Mouse (Mus musculus) hindbrain, embryonic 11.5 days (tissue): ENCODE measurements around the gene AU021092. TPM values are rescaled to one million over a fixed set of nuclear protein-coding genes. Genes with fewer than 3 reads are reported as not detected.
"Not testable (repeated sequence)": the region's sequence is repeated elsewhere in the genome, so short reads cannot be mapped to it uniquely, and the experiment has no call there.

Source experiments
- ATAC-seq: fragments of 200-750 bp; cut with Nextera tagmentation; 2 replicates; pipeline ENCODE4 v1.8.0; 2017; ENCODE audit warnings: mild to moderate bottlenecking, moderate TSS enrichment, moderate library complexity; ENCODE audit not compliant: low FRiP score
- DNase-seq: peaks from one replicate; pipeline ENCODE4 v3.0.0-alpha.2; 2015; ENCODE audit warnings: low spot score
- H3K27ac ChIP-seq: fragments of 300-500 bp; sonication (generic); 2 replicates; pipeline ENCODE4 v1.5.1; 2014; ENCODE audit warnings: mild to moderate bottlenecking, low read depth, low read length
- H3K27me3 ChIP-seq: fragments of 300-500 bp; sonication (generic); 2 replicates; pipeline ENCODE4 v1.6.1; 2014; ENCODE audit warnings: mild to moderate bottlenecking, low read length, moderate library complexity, mixed read lengths; ENCODE audit not compliant: control insufficient read depth, insufficient read depth
- H3K36me3 ChIP-seq: fragments of 300-500 bp; sonication (generic); 2 replicates; pipeline ENCODE4 v1.6.1; 2014; ENCODE audit warnings: mild to moderate bottlenecking, low read length, moderate library complexity, mixed read lengths; ENCODE audit not compliant: control insufficient read depth, insufficient read depth
- H3K4me1 ChIP-seq: fragments of 300-500 bp; sonication (generic); replicated peaks from 2 replicates; pipeline ENCODE4 v1.6.1; 2014; ENCODE audit warnings: low read length, mixed read lengths; ENCODE audit not compliant: control insufficient read depth, insufficient read depth
- H3K4me2 ChIP-seq: fragments of 300-500 bp; sonication (generic); replicated peaks from 2 replicates; pipeline ENCODE4 v1.6.1; 2014; ENCODE audit warnings: mild to moderate bottlenecking, low read depth, low read length
- H3K4me3 ChIP-seq: fragments of 300-500 bp; sonication (generic); 2 replicates; pipeline ENCODE4 v1.5.1; 2014; ENCODE audit warnings: low read depth, low read length
- H3K9ac ChIP-seq: fragments of 300-500 bp; sonication (generic); 2 replicates; pipeline ENCODE4 v1.6.1; 2014; ENCODE audit warnings: low read depth, low read length
- H3K9me3 ChIP-seq: fragments of 300-500 bp; sonication (generic); 2 replicates; pipeline ENCODE4 v1.6.1; 2016; ENCODE audit warnings: low read length; ENCODE audit not compliant: control insufficient read depth
- WGBS: fragments of 180-500 bp; shearing (Covaris S2); extraction: QIAGEN DNeasy Blood & Tissue Kit; methylation state at CpG from one replicate; pipeline ENCODE4 v1.1.7; 2014; 5-methylcytosine and 5-hydroxymethylcytosine counted together
- polyA plus RNA-seq: library from polyadenylated mRNA; unstranded; fragments of >200 nt; fragmentation: Nextera tagmentation; extraction: Ambion mirVana; gene quantifications from 2 replicates; pipeline ENCODE4 v1.2.1, GENCODE M21; 2014

Gene AU021092
- polyA plus RNA-seq, 1 experiment from 2014 or later, result 5.3 TPM

- H3K9me3 ChIP-seq, result no peaks in the 10 kb centered on the region
- no peak for ATAC-seq
- H3K4me2 ChIP-seq, result no peak overlapping the region
- no peaks in the 10 kb centered on the region for H3K36me3 ChIP-seq
- no peak overlapping the region for H3K4me3 ChIP-seq
- no peak for DNase-seq
- no peak overlapping the region for H3K9ac ChIP-seq
- no peak overlapping the region for H3K27ac ChIP-seq
- H3K27me3 ChIP-seq, result no peaks in the 10 kb centered on the region
- 0 out of 2 replicates have a peak, but pooled peaks cover 3% of the 10 kb centered on the region for H3K4me1 ChIP-seq
- 91% methylated on average over 3 of the region's 3 CpGs for WGBS
Measured at GRCm38 (mm10) chr16:5250891-5251290, 28.8 kb upstream of the AU021092 start.

DNA sequence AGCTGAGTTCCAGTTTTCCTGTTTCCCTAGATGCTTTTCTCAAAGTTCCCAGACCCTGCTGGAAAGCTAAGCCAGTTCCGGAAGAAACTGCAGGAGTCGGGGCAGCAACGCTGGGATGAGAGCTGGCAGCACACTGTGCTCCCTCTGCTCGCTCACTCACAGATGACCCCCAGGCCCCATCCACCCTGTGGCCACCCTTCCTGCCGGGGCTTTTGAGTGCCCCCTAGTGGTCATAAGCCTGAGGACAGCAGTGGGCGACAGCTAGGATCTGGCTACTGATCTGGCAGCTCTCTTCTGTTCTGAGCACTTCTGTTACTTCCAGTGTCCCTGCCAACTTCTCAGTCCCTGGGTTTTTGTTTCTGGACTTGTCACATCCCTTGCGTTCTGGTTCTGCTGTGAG is 22.3 kb upstream of the AU021092 start:
- H3K9me3 ChIP-seq, result no peaks in the 10 kb centered on the region
- no peak overlapping the region for H3K9ac ChIP-seq
- H3K4me1 ChIP-seq, result no peaks in the 10 kb centered on the region
- H3K27me3 ChIP-seq, result no peaks in the 10 kb centered on the region
- WGBS, result 32% methylated on average over 7 of the region's 7 CpGs
- DNase-seq (peak; percentile 68), ATAC-seq (peak; percentile 51; the same call in 1 of the 2 replicates)
- no peaks in the 10 kb centered on the region for H3K36me3 ChIP-seq
- no peak overlapping the region for H3K4me2 ChIP-seq
- H3K27ac ChIP-seq, result no peak overlapping the region
- no peak overlapping the region for H3K4me3 ChIP-seq

DNA sequence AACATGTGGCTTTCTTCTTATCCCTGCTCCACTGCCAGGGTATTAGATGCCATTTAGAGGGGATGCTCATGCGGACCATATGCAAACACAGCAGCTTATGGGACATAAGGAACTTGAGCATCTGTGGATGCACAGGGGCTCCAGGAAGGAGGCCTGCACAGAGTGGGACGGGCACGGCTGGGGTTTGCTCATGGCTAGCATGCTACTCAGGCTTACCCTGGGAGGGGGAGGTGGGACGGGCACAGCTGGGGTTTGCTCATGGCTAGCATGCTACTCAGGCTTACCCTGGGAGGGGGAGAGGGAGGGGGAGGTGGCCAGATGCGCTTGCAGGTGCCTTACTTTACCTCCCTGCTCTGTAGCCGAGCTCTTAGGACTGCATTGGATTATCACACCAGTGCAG is 20.8 kb upstream of the AU021092 start:
- WGBS, result 93% methylated on average over 6 of the region's 6 CpGs
- Histone ChIP-seq H3K27ac (no peak overlapping the region), H3K9me3 (no peaks in the 10 kb centered on the region), H3K4me1 (no peaks in the 10 kb centered on the region), H3K4me2 (no peak overlapping the region), H3K4me3 (no peak overlapping the region), H3K9ac (no peak overlapping the region), H3K36me3 (no peaks in the 10 kb centered on the region), H3K27me3 (no peaks in the 10 kb centered on the region)
- no peak for DNase-seq
- no peak for ATAC-seq

GRCm38 (mm10) chr16:5242355-5242754 is 20.3 kb upstream of the AU021092 start:
- Histone ChIP-seq H3K27me3 (no peaks in the 10 kb centered on the region), H3K4me2 (no peak overlapping the region), H3K4me3 (no peak overlapping the region), H3K4me1 (no peaks in the 10 kb centered on the region), H3K9ac (no peak overlapping the region), H3K9me3 (no peaks in the 10 kb centered on the region), H3K27ac (no peak overlapping the region), H3K36me3 (no peaks in the 10 kb centered on the region)
- WGBS, result 92% methylated on average over 4 of the region's 4 CpGs
- no peak for DNase-seq
- no peak for ATAC-seq

DNA sequence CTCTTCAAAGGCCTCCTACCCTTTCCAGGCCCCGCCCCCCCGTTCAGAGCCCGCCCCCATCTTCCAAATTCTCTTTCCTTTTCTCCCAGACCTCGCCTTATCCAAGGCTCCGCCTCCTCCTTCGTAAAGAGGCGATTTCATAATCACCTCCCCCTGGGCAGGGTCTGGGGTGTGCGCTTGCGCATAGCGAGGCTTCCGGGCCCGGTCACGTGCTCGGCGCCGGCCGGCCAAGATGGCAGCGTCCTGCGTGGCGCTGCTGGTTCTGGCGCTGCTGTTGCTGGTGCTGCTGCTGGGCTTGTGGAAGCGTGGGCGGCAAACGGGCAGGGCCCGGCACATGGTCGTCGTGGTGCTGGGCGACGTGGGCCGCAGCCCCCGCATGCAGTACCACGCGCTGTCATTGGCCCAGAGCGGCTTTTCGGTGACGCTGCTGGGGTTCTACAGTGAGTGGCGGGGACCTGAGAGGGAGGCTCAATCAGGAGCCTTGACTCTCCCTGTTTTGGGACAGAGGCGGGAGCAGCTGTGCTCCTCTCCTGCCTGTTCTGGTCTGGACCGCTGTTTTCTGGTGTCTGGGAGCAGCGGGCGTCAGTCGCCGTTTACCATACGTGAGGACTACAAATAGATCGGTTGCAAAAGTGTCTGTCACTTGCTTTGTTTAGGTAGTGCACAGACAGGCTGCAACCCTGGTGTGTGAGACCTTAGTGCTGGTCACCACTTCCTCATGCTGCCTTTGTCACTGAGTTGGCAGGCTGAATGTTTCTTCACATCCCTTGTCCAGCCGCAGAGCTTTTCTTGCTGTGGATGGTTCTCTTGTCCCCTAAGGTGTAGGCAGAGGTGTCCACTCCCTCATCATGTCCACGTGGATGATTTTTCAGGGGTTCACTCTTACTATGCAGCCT is 11.6 kb upstream of the AU021092 start, which contains the start of gene Alg1:
Gene Alg1 (plus strand): TSS at position 204 of the 896 bp plus-strand sequence.
- Histone ChIP-seq H3K4me3 (peak within 1 kb of the TSS; percentile 84), H3K4me1 (no peaks in the 10 kb centered on the region), H3K27ac (0 out of 2 replicates have a peak within 1 kb of the TSS, but pooled peaks have one; percentile 0), H3K27me3 (no peaks in the 10 kb centered on the region), H3K4me2 (peak within 1 kb of the TSS; percentile 50), H3K9ac (peak within 1 kb of the TSS; percentile 87), H3K9me3 (no peaks in the 10 kb centered on the region), H3K36me3 (no peaks in the 10 kb centered on the region)
- WGBS, result 2% methylated on average over 47 of the region's 47 CpGs
- ATAC-seq (peak; percentile 97), DNase-seq (peak; percentile 94)

DNA sequence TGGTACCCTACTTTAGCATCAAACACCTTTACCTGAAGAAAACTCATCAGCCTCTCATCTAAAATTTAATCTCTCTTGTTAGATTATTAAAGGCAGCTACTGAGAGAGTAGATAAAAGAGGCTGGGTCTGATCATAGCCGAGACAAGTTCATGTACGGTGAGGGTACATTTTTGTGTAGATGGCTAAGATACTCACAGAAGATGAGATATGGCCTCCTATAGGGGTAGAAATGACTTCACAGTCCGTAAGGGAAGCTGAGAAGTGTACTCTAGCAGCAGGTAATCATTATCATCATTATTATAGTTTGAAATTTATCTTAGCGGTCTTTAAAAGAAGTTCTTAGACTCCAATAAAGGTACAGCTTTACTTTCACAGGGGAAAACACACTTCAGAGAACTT is 10.9 kb upstream of the AU021092 start:
- Histone ChIP-seq H3K4me1 (no peaks in the 10 kb centered on the region), H3K4me2 (no peak overlapping the region), H3K27me3 (no peaks in the 10 kb centered on the region), H3K9ac (no peak overlapping the region), H3K36me3 (no peaks in the 10 kb centered on the region), H3K4me3 (peak overlapping the region; percentile 84; the same call in 1 of the 2 replicates), H3K9me3 (no peaks in the 10 kb centered on the region), H3K27ac (no peak overlapping the region)
- ATAC-seq (peak; percentile 37; the same call in 1 of the 2 replicates), DNase-seq (no peak)
- WGBS, result 72% methylated on average over 4 of the region's 4 CpGs

DNA sequence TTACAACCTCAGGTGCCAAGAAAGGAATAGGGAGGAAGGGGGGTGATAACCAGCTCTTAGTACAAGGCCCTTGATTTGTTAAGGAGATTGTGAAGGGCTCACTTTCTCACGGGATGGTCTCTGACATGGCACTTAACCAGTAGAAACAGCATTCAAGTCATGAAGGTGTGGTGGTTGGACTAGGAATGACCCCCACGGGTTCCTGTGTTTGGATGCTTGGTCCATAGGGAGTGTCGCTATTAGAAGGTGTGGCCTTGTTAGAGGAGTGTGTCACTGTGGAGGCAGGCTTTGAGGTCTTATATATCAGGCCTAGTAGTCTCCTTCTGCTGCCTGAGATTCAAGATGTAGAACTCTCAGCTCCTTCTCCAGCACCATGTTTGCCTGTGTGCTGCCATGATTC is 6.0 kb upstream of the AU021092 start:
- H3K4me3 ChIP-seq, H3K27ac ChIP-seq, H3K4me1 ChIP-seq, H3K36me3 ChIP-seq, DNase-seq, H3K9me3 ChIP-seq, ATAC-seq, H3K27me3 ChIP-seq, H3K4me2 ChIP-seq, H3K9ac ChIP-seq: not testable (repeated sequence)
- WGBS, result 79% methylated on average over 3 of the region's 3 CpGs

DNA sequence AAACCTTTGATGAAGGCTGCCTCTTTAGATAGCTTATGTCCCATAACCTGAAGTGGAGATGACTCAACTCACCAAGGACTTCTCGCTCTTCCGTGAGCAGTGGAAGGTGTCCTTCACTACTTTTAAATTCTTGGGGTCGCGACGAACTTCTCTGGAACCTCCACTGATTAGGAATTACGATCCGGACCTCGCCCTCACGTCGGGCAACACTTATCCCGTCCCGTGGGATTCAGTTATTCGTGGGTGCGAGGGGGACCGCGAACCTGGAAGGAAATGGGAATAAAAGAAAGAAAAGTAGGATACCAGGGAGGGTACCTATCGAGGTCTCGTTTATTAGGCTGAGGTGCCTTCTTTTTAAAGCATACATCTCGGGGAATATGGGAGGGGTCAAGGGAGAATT is 5.4 kb upstream of the AU021092 start:
- H3K4me1 ChIP-seq, H3K27ac ChIP-seq, H3K4me3 ChIP-seq, H3K27me3 ChIP-seq, H3K9ac ChIP-seq, H3K36me3 ChIP-seq, H3K9me3 ChIP-seq, H3K4me2 ChIP-seq, DNase-seq, ATAC-seq: not testable (repeated sequence)
- 83% methylated on average over 19 of the region's 19 CpGs for WGBS

- H3K27me3 ChIP-seq, H3K9ac ChIP-seq, H3K4me3 ChIP-seq, H3K9me3 ChIP-seq, H3K36me3 ChIP-seq, ATAC-seq, DNase-seq, H3K4me1 ChIP-seq, H3K27ac ChIP-seq, H3K4me2 ChIP-seq: not testable (repeated sequence)
- WGBS, result 15% methylated on average over 1 of the region's 1 CpGs
Measured at GRCm38 (mm10) chr16:5226534-5226933, 4.4 kb upstream of the AU021092 start.
